Mouse (Mus musculus): Measurements from ENCODE around the gene Rab19.

GRCm38 (mm10) chr6:39423130-39423551, 42.2 kb downstream of the Rab19 start:
- TF ChIP-seq CTCF (IDR thresholded peaks at IDR 0.05; ENCODE audit: low read depth) (no peak), EP300 (optimal IDR thresholded peaks at IDR 0.05) (no peak)

Measured in stomach, postnatal 0 days (tissue).